Mouse (Mus musculus): ENCODE measurements around the gene Aacs. TPM values are rescaled to one million over a fixed set of nuclear protein-coding genes. Genes with fewer than 3 reads are reported as not detected.

The Aacs gene
- polyA plus RNA-seq, 1 experiment from 2014 or later: 62.2 TPM

- Histone ChIP-seq H3K27ac (no peak overlapping the region), H3K27me3 (no peaks in the 10 kb centered on the region), H3K4me1 (peaks cover 6% of the 10 kb centered on the region; the same call in 1 of the 2 replicates), H3K36me3 (no peaks in the 10 kb centered on the region), H3K4me2 (replicated peaks) (no peak overlapping the region), H3K4me3 (no peak overlapping the region), H3K9me3 (replicated peaks) (peaks cover 6% of the 10 kb centered on the region), H3K9ac (no peak overlapping the region)
- 68% methylated on average over 11 of the region's 11 CpGs for WGBS
- no peak for ATAC-seq (ENCODE audit: low FRiP score)
Observed at GRCm38 (mm10) chr5:125565725-125566124, 90.1 kb downstream of the Aacs start.

Small RNA genes lying within 50 kb of the gene (microRNA-seq; reads per million reads assigned to microRNA genes)
- gene Gm27551: not detected

Other genes starting within 250 kb of the Aacs start
- 28.6 and 29.7 TPM in 2 replicates for gene Scarb1, start 134.7 kb upstream of the Aacs start, polyA plus RNA-seq (2016; fragmentation: Nextera tagmentation; extraction: Ambion mirVana)
- gene Gm10382, start 86.5 kb upstream of the Aacs start, polyA plus RNA-seq (2016; fragmentation: Nextera tagmentation; extraction: Ambion mirVana): 0.58 and 0.82 TPM in 2 replicates
- gene Ubc, start 85.6 kb upstream of the Aacs start, polyA plus RNA-seq (2016; fragmentation: Nextera tagmentation; extraction: Ambion mirVana): 1,117 and 1,167 TPM in 2 replicates
- gene Dhx37, start 41.7 kb upstream of the Aacs start, polyA plus RNA-seq (2016; fragmentation: Nextera tagmentation; extraction: Ambion mirVana): 16.7 and 18.0 TPM in 2 replicates
- gene Bri3bp, start 34.2 kb upstream of the Aacs start, polyA plus RNA-seq (2016; fragmentation: Nextera tagmentation; extraction: Ambion mirVana): 38.1 and 39.9 TPM in 2 replicates
- 2.4 and 3.1 TPM in 2 replicates for gene Tmem132b, start 56.0 kb downstream of the Aacs start, polyA plus RNA-seq (2016; fragmentation: Nextera tagmentation; extraction: Ambion mirVana)